Mouse (Mus musculus): ENCODE results near the gene Grid1. TPM values are rescaled to one million over a fixed set of nuclear protein-coding genes. Genes with fewer than 3 reads are reported as not detected.

The Grid1 gene
- polyA plus RNA-seq, 1 experiment = 1.3 TPM

GRCm38 (mm10) chr14:35486017-35486416 lies 666.1 kb downstream of the Grid1 start:
- TF ChIP-seq CTCF (conservative IDR thresholded peaks at IDR 0.05; ENCODE audit: insufficient read depth, insufficient read length, low read depth, low read length) (no peak), POLR2A (IDR thresholded peaks at IDR 0.05; ENCODE audit: low read depth, low read length) (no peak)
- no peak for DNase-seq
- Histone ChIP-seq H3K36me3 (ENCODE audit: control insufficient read depth, insufficient read depth, low read length) (no peaks in the 10 kb centered on the region), H3K27ac (ENCODE audit: insufficient read depth, low read depth, low read length) (no peak overlapping the region), H3K4me3 (ENCODE audit: insufficient read depth, low read depth, low read length) (no peak overlapping the region), H3K4me1 (ENCODE audit: control insufficient read depth, insufficient read depth, low read length) (no peaks in the 10 kb centered on the region), H3K27me3 (replicated peaks; ENCODE audit: control insufficient read depth, insufficient read depth, low read length) (no peaks in the 10 kb centered on the region)
- 59% methylated on average over 2 of the region's 2 CpGs for WGBS

DNA sequence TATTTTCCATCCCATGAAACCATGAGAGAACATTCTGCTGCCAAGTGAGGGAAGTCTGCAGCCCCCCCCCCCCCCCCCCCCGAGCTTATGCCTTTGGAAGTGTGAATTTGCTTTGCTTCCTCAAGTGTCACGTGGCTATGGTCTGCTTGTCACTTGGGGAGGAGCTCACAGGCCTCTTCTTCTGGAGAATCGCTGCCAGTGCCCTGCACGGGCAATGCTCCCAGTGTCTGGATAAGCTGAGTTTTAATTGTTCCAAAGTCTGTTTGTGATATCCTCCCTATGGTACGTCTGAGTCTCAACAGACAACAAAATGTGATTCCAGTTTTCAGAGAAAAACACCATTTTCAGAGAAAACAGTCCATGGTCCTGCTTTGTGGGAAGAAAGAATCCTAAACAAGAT lies 682.4 kb downstream of the Grid1 start:
- Histone ChIP-seq H3K36me3 (ENCODE audit: control insufficient read depth, insufficient read depth, low read length) (no peaks in the 10 kb centered on the region), H3K27me3 (replicated peaks; ENCODE audit: control insufficient read depth, insufficient read depth, low read length) (no peaks in the 10 kb centered on the region), H3K4me3 (ENCODE audit: insufficient read depth, low read depth, low read length) (no peak overlapping the region), H3K4me1 (ENCODE audit: control insufficient read depth, insufficient read depth, low read length) (no peaks in the 10 kb centered on the region), H3K27ac (ENCODE audit: insufficient read depth, low read depth, low read length) (no peak overlapping the region)
- TF ChIP-seq POLR2A (IDR thresholded peaks at IDR 0.05; ENCODE audit: low read depth, low read length) = no peak
- TF ChIP-seq CTCF (conservative IDR thresholded peaks at IDR 0.05; ENCODE audit: insufficient read depth, insufficient read length, low read depth, low read length) = no peak
- DNase-seq = no peak
- WGBS = 39% methylated on average over 5 of the region's 5 CpGs

DNA sequence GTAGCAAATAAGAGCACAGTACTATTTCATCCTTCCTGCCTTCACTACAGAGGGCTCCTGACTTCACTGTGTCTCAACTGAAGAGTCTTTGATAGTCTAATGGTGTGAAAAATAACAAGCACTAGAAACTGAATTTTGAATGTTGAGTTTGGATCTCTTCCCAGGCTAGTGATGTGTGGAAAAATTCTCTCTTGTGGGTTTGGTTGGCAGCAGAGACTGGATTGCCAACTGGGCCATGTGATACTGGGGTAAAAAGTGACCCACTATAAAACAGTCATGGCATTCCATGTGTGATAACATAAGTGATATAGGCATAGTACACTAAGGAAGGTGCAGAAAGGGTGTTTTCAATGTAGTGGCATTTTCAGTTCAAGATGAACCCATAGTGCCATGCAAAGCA lies 699.5 kb downstream of the Grid1 start:
- Histone ChIP-seq H3K4me1 (ENCODE audit: control insufficient read depth, insufficient read depth, low read length) (no peaks in the 10 kb centered on the region), H3K27ac (ENCODE audit: insufficient read depth, low read depth, low read length) (no peak overlapping the region), H3K36me3 (ENCODE audit: control insufficient read depth, insufficient read depth, low read length) (no peaks in the 10 kb centered on the region), H3K27me3 (replicated peaks; ENCODE audit: control insufficient read depth, insufficient read depth, low read length) (no peaks in the 10 kb centered on the region), H3K4me3 (ENCODE audit: insufficient read depth, low read depth, low read length) (no peak overlapping the region)
- no peak for DNase-seq
- no peak for TF ChIP-seq POLR2A (IDR thresholded peaks at IDR 0.05; ENCODE audit: low read depth, low read length)
- no peak for TF ChIP-seq CTCF (conservative IDR thresholded peaks at IDR 0.05; ENCODE audit: insufficient read depth, insufficient read length, low read depth, low read length)

DNA sequence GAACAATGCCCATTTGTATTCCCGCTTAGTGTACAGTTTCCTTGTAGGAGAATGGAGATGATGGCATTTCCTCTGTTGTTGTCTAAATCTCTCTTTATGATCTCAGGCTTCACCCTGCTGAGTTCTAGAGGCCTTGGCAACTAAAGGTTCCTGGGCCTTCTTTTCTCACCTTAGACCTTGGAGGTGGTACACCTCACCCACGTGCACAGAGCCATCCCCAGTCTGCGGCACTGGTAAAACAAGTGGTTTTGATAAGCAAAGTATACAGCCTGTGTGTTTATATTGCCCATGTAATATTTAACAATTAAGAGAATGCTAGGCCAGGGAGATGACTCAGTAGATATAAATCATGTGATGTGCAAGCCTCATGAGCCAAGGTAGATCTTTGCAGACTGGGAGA lies 718.9 kb downstream of the Grid1 start:
- no peak overlapping the region for H3K27ac ChIP-seq (ENCODE audit: insufficient read depth, low read depth, low read length)
- H3K36me3 ChIP-seq (ENCODE audit: control insufficient read depth, insufficient read depth, low read length) = no peaks in the 10 kb centered on the region
- no peak for DNase-seq
- whole genome bisulfite sequencing = 70% methylated on average over 3 of the region's 3 CpGs
- H3K4me1 ChIP-seq (ENCODE audit: control insufficient read depth, insufficient read depth, low read length) = no peaks in the 10 kb centered on the region
- TF ChIP-seq POLR2A (IDR thresholded peaks at IDR 0.05; ENCODE audit: low read depth, low read length) (no peak), CTCF (conservative IDR thresholded peaks at IDR 0.05; ENCODE audit: insufficient read depth, insufficient read length, low read depth, low read length) (no peak)
- H3K27me3 ChIP-seq (replicated peaks; ENCODE audit: control insufficient read depth, insufficient read depth, low read length) = no peaks in the 10 kb centered on the region
- no peak overlapping the region for H3K4me3 ChIP-seq (ENCODE audit: insufficient read depth, low read depth, low read length)

- no peak overlapping the region for H3K4me3 ChIP-seq (ENCODE audit: insufficient read depth, low read depth, low read length)
- H3K27me3 ChIP-seq (replicated peaks; ENCODE audit: control insufficient read depth, insufficient read depth, low read length) = no peaks in the 10 kb centered on the region
- no peaks in the 10 kb centered on the region for H3K36me3 ChIP-seq (ENCODE audit: control insufficient read depth, insufficient read depth, low read length)
- WGBS = 55% methylated on average over 4 of the region's 4 CpGs
- no peaks in the 10 kb centered on the region for H3K4me1 ChIP-seq (ENCODE audit: control insufficient read depth, insufficient read depth, low read length)
- no peak for TF ChIP-seq CTCF (conservative IDR thresholded peaks at IDR 0.05; ENCODE audit: insufficient read depth, insufficient read length, low read depth, low read length)
- TF ChIP-seq POLR2A (IDR thresholded peaks at IDR 0.05; ENCODE audit: low read depth, low read length) = no peak
- DNase-seq = no peak
- no peak overlapping the region for H3K27ac ChIP-seq (ENCODE audit: insufficient read depth, low read depth, low read length)
Measured at GRCm38 (mm10) chr14:35541254-35541991, 721.5 kb downstream of the Grid1 start.

GRCm38 (mm10) chr14:35541992-35542380 lies 722.1 kb downstream of the Grid1 start:
- TF ChIP-seq POLR2A (IDR thresholded peaks at IDR 0.05; ENCODE audit: low read depth, low read length) (no peak), CTCF (conservative IDR thresholded peaks at IDR 0.05; ENCODE audit: insufficient read depth, insufficient read length, low read depth, low read length) (no peak)
- 55% methylated on average over 1 of the region's 1 CpGs for WGBS
- Histone ChIP-seq H3K27me3 (replicated peaks; ENCODE audit: control insufficient read depth, insufficient read depth, low read length) (no peaks in the 10 kb centered on the region), H3K36me3 (ENCODE audit: control insufficient read depth, insufficient read depth, low read length) (no peaks in the 10 kb centered on the region), H3K27ac (ENCODE audit: insufficient read depth, low read depth, low read length) (no peak overlapping the region), H3K4me1 (ENCODE audit: control insufficient read depth, insufficient read depth, low read length) (no peaks in the 10 kb centered on the region), H3K4me3 (ENCODE audit: insufficient read depth, low read depth, low read length) (no peak overlapping the region)
- no peak for DNase-seq

DNA sequence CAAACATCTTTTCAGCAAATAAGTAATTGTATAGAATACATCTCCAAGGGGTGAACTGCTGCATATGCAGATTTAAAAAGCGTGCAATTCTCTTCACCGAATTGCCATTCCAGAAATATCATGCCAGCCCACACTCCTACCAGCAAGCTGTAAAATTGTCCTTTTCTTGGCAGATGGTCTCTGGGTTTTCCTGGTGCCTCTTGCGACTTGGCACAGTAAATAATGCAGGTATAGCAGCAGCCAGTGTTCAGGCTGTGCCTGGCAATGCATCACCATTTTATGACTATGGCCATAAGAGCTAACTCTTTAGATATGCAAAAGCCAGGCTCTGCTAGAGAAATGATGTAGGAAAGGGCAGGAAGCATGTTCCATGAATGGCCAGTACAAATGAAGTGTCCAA lies 734.4 kb downstream of the Grid1 start:
- H3K4me1 ChIP-seq (ENCODE audit: control insufficient read depth, insufficient read depth, low read length) = no peaks in the 10 kb centered on the region
- H3K27me3 ChIP-seq (replicated peaks; ENCODE audit: control insufficient read depth, insufficient read depth, low read length) = no peaks in the 10 kb centered on the region
- H3K27ac ChIP-seq (ENCODE audit: insufficient read depth, low read depth, low read length) = no peak overlapping the region
- DNase-seq = no peak
- WGBS = 86% methylated on average over 3 of the region's 3 CpGs
- H3K36me3 ChIP-seq (ENCODE audit: control insufficient read depth, insufficient read depth, low read length) = no peaks in the 10 kb centered on the region
- TF ChIP-seq POLR2A (IDR thresholded peaks at IDR 0.05; ENCODE audit: low read depth, low read length) (no peak), CTCF (conservative IDR thresholded peaks at IDR 0.05; ENCODE audit: insufficient read depth, insufficient read length, low read depth, low read length) (no peak)
- no peak overlapping the region for H3K4me3 ChIP-seq (ENCODE audit: insufficient read depth, low read depth, low read length)

All from kidney, adult 2 months (tissue).